Mouse (Mus musculus) forebrain, embryonic 16.5 days (tissue): ENCODE results near the gene Ghrl. TPM values are rescaled to one million over a fixed set of nuclear protein-coding genes. Genes with fewer than 3 reads are reported as not detected.

Experiments
- ATAC-seq: fragments of 200-750 bp; cut with Nextera tagmentation; 2 replicates; pipeline ENCODE4 v1.8.0; 2017; ENCODE audit warnings: mild to moderate bottlenecking, moderate library complexity
- H3K27ac ChIP-seq: fragments of 300-500 bp; sonication (generic); 2 replicates; pipeline ENCODE4 v1.5.1; 2014; ENCODE audit warnings: low read length, control low read depth
- H3K27me3 ChIP-seq: fragments of 300-500 bp; sonication (generic); replicated peaks from 2 replicates; pipeline ENCODE4 v1.6.1; 2014; ENCODE audit warnings: low read length; ENCODE audit not compliant: control insufficient read depth, insufficient read depth
- H3K36me3 ChIP-seq: fragments of 300-500 bp; sonication (generic); 2 replicates; pipeline ENCODE4 v1.6.1; 2014; ENCODE audit not compliant: control insufficient read depth, insufficient read depth
- H3K4me1 ChIP-seq: fragments of 300-500 bp; sonication (generic); replicated peaks from 2 replicates; pipeline ENCODE4 v1.6.1; 2014; ENCODE audit warnings: low read length; ENCODE audit not compliant: control insufficient read depth, insufficient read depth
- H3K4me2 ChIP-seq: fragments of 300-500 bp; sonication (generic); 2 replicates; pipeline ENCODE4 v1.6.1; 2014; ENCODE audit warnings: mild to moderate bottlenecking, low read length, control low read depth
- H3K4me3 ChIP-seq: fragments of 300-500 bp; sonication (generic); replicated peaks from 2 replicates; pipeline ENCODE4 v1.5.1; 2014; ENCODE audit warnings: mild to moderate bottlenecking, low read length, control low read depth
- H3K9ac ChIP-seq: fragments of 300-500 bp; sonication (generic); replicated peaks from 2 replicates; pipeline ENCODE4 v1.6.1; 2014; ENCODE audit warnings: low read depth, low read length, control low read depth
- H3K9me3 ChIP-seq: fragments of 300-500 bp; sonication (generic); 2 replicates; pipeline ENCODE4 v1.6.1; 2016; ENCODE audit warnings: low read length; ENCODE audit not compliant: control insufficient read depth
- WGBS: fragments of 180-500 bp; shearing (Covaris S2); extraction: QIAGEN DNeasy Blood & Tissue Kit; methylation state at CpG from one replicate; pipeline ENCODE4 v1.1.7; 2014; 5-methylcytosine and 5-hydroxymethylcytosine counted together
- polyA plus RNA-seq: library from polyadenylated mRNA; unstranded; fragments of >200 nt; fragmentation: Nextera tagmentation; extraction: Ambion mirVana; gene quantifications from 2 replicates; pipeline ENCODE4 v1.2.1, GENCODE M21; 2015

Gene Ghrl
- polyA plus RNA-seq, 1 experiment from 2014 or later, result 0.49 TPM

- WGBS, result 94% methylated on average over 3 of the region's 3 CpGs
- no peak overlapping the region for H3K27ac ChIP-seq
- H3K27me3 ChIP-seq, result no peaks in the 10 kb centered on the region
- H3K9ac ChIP-seq, result no peak overlapping the region
- no peak for ATAC-seq
- H3K4me3 ChIP-seq, result no peak overlapping the region
- no peak overlapping the region for H3K4me2 ChIP-seq
- no peaks in the 10 kb centered on the region for H3K4me1 ChIP-seq
- H3K9me3 ChIP-seq, result no peaks in the 10 kb centered on the region
- peaks cover 40% of the 10 kb centered on the region for H3K36me3 ChIP-seq
Observed at GRCm38 (mm10) chr6:113712718-113713117, 7.0 kb downstream of the Ghrl start.

DNA sequence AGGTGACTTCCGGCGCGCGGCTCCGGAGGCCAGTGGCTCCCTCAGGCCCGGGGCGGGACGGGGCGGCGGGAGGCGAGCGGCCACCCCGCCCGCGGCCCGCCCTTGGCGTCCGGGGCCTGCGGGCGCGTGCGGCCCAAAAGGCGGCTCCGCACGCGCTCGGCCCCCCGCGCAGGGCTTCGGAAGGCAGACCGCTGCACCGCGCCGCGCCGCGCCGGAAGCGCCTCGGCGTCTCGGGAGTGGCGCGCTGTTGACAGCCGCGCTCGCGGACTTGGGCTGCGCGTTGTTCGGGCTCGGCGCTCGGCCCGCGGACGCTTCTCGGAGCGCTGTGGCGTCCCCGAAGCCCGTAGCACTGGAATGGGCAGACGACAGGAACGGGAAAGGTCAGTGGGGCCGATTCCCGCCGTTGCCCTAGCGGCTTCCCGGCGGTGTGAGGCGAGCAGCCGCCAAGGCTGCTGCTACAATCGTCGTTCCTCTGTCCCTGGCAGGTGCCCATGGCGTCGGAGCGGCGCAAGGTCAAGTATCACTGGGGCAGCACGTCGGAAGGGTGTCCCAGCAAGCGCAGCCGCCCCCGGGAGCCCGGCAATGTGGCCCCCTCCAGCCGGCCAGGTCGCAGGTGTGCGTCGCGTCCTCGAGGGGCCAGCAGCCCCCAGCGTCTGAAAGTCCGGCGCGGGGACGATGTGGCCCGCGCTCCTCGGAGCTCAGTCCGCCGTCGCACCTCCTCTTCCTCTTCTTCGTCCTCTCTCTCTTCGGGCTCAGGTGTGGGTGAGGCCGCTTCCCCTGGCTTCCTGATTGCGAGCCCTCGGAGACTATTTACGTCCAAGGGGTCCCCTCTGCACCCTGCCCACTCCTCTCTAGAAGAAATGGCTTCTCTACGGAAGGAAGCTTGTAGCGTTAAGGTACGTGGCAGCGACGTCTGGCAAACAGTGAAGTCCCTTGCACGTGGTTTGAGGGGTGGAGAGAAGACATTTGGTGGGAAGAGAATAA is 22.2 kb downstream of the Ghrl start:
- ATAC-seq, result peak; percentile 64; the same call in 1 of the 2 replicates
- Histone ChIP-seq H3K4me1 (peaks cover 22% of the 10 kb centered on the region), H3K4me2 (peak overlapping the region; percentile 96), H3K27me3 (no peaks in the 10 kb centered on the region), H3K9ac (peak overlapping the region; percentile 82), H3K9me3 (no peaks in the 10 kb centered on the region), H3K27ac (peak overlapping the region; percentile 63), H3K4me3 (peak overlapping the region; percentile 88), H3K36me3 (peaks cover 6% of the 10 kb centered on the region; the same call in 1 of the 2 replicates)
- under 1% methylated on average over 96 of the region's 113 CpGs for WGBS

- ATAC-seq, result peak; percentile 100
- no peaks in the 10 kb centered on the region for H3K9me3 ChIP-seq
Observed at GRCm38 (mm10) chr6:113696582-113697221, 23.0 kb downstream of the Ghrl start, which contains the start of gene Tatdn2. Tatdn2 (plus strand) TSS chr6:113697050.

GRCm38 (mm10) chr6:113695766-113696355 is 23.8 kb downstream of the Ghrl start:
- no peaks in the 10 kb centered on the region for H3K27me3 ChIP-seq
- peak overlapping the region; percentile 16; the same call in 1 of the 2 replicates for H3K9ac ChIP-seq
- no peaks in the 10 kb centered on the region for H3K9me3 ChIP-seq
- H3K36me3 ChIP-seq, result no peaks in the 10 kb centered on the region
- H3K4me1 ChIP-seq, result peaks cover 22% of the 10 kb centered on the region
- 81% methylated on average over 4 of the region's 4 CpGs for WGBS
- peak overlapping the region; percentile 88 for H3K4me3 ChIP-seq
- no peak for ATAC-seq
- peak overlapping the region; percentile 71 for H3K4me2 ChIP-seq
- H3K27ac ChIP-seq, result peak overlapping the region; percentile 70

More at GRCm38 (mm10) chr6:113696582-113697221, 23.0 kb downstream of the Ghrl start, which contains the start of gene Tatdn2:
- Histone ChIP-seq H3K36me3 (peaks cover 3% of the 10 kb centered on the region; the same call in 1 of the 2 replicates), H3K4me3 (peak within 1 kb of the TSS; percentile 88), H3K9ac (peak within 1 kb of the TSS; percentile 82), H3K27me3 (no peaks in the 10 kb centered on the region), H3K27ac (peak within 1 kb of the TSS; percentile 70), H3K4me2 (peak within 1 kb of the TSS; percentile 96), H3K4me1 (peaks cover 22% of the 10 kb centered on the region)
- WGBS, result under 1% methylated on average over 54 of the region's 58 CpGs

GRCm38 (mm10) chr6:113695203-113695602 is 24.5 kb downstream of the Ghrl start:
- Histone ChIP-seq H3K4me2 (no peak overlapping the region), H3K27me3 (no peaks in the 10 kb centered on the region), H3K27ac (no peak overlapping the region), H3K4me3 (no peak overlapping the region), H3K36me3 (no peaks in the 10 kb centered on the region), H3K9ac (no peak overlapping the region), H3K4me1 (peaks cover 22% of the 10 kb centered on the region), H3K9me3 (no peaks in the 10 kb centered on the region)
- no peak for ATAC-seq
- 87% methylated on average over 1 of the region's 1 CpGs for WGBS

DNA sequence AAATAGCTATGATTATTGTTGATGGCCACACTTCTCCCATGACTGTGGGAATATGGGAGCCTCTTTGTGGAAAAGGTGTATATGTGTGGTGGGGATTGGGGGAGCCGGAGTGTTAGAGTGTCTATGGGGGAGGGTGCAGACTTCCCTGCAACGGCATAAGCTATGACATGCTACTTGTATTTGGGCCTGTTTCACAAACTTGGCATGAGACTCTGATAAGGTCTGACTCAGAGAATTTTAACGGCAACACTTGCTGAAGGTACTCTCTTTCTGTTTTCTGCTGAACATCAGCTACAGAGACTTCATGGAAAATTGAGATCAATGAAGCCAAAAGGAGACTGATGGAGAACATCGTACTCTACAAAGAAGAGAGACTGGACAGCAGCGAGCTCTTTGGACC is 26.3 kb downstream of the Ghrl start:
- no peak overlapping the region for H3K4me3 ChIP-seq
- WGBS, result 95% methylated on average over 5 of the region's 5 CpGs
- H3K4me1 ChIP-seq, result peaks cover 13% of the 10 kb centered on the region
- H3K27me3 ChIP-seq, result no peaks in the 10 kb centered on the region
- no peaks in the 10 kb centered on the region for H3K9me3 ChIP-seq
- H3K36me3 ChIP-seq, result no peaks in the 10 kb centered on the region
- no peak overlapping the region for H3K27ac ChIP-seq
- ATAC-seq, result no peak
- no peak overlapping the region for H3K9ac ChIP-seq
- no peak overlapping the region for H3K4me2 ChIP-seq

DNA sequence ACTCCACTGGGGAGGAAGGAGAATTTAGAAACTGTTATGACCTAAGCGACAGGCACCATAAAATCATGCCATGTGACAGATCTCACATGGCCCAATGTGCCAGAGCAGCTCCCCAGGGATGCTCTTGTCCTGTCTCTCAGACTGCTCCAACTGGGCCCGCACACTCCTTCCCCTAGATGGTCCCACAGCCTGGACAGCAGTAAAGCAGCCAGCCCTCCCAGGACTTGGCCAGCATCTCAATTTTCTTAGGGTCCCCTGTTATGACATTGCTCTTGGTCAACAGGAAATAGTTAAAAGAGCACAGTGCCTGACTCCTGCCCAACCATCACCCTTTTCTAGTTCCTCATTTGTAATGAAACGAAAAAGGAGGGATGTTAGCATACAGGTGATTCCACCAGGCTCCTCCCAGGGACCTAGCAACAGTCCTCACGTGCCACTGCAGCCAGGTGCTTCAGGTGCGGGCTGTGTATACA is 27.0 kb downstream of the Ghrl start:
- H3K4me1 ChIP-seq, result peaks cover 6% of the 10 kb centered on the region

DNA sequence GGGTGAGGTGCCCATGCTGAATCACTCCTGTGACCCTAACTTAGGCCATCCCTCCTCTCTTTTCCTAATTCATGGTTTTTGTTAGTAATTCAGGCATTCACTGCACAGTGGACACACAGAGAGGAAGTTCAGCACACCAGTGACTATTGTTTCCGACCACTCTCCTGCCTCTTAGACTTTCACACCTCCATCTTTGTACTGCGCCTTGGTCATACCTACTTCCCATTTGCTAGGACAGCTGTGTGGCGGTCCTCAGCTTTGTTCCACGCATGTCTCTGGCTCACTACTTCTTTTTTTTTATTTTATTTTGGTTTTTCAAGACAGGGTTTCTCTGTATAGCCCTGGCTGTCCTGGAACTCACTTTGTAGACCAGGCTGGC is 28.6 kb downstream of the Ghrl start:
- no peak overlapping the region for H3K4me2 ChIP-seq
- H3K4me3 ChIP-seq, result no peak overlapping the region
- no peak overlapping the region for H3K27ac ChIP-seq
- 88% methylated on average over 4 of the region's 4 CpGs for WGBS
- H3K36me3 ChIP-seq, result no peaks in the 10 kb centered on the region
- ATAC-seq, result no peak
- no peak overlapping the region for H3K9ac ChIP-seq
- H3K27me3 ChIP-seq, result no peaks in the 10 kb centered on the region
- no peaks in the 10 kb centered on the region for H3K9me3 ChIP-seq
- peaks cover 3% of the 10 kb centered on the region; the same call in 1 of the 2 replicates for H3K4me1 ChIP-seq

More for the DNA sequence above, 27.0 kb downstream of the Ghrl start:
- Histone ChIP-seq H3K27ac (no peak overlapping the region), H3K9me3 (no peaks in the 10 kb centered on the region), H3K27me3 (no peaks in the 10 kb centered on the region), H3K36me3 (no peaks in the 10 kb centered on the region), H3K9ac (no peak overlapping the region), H3K4me2 (no peak overlapping the region), H3K4me3 (no peak overlapping the region)
- 86% methylated on average over 5 of the region's 5 CpGs for WGBS
- no peak for ATAC-seq
